Mouse (Mus musculus) cerebellum, adult 2 months (tissue): Measurements from ENCODE around the gene Angel2. TPM values are rescaled to one million over a fixed set of nuclear protein-coding genes. Genes with fewer than 3 reads are reported as not detected.

Experiments used
- DNase-seq, 2 experiments: peaks; one replicate each; pipeline ENCODE4 v3.0.0; 2021
- H3K27ac ChIP-seq: fragments of 200-500 bp; 2 replicates; pipeline ENCODE4 v1.5.1; 2012; ENCODE audit warnings: low read length, control low read depth, inconsistent platforms; ENCODE audit not compliant: insufficient read depth
- H3K27me3 ChIP-seq: fragments of 200-500 bp; 2 replicates; pipeline ENCODE4 v1.6.1; 2012; ENCODE audit warnings: inconsistent platforms, mild to moderate bottlenecking, low read length, moderate library complexity; ENCODE audit not compliant: control insufficient read depth, insufficient read depth
- H3K4me1 ChIP-seq: fragments of 200-500 bp; 2 replicates; pipeline ENCODE4 v1.6.1; 2011; ENCODE audit warnings: low read length; ENCODE audit not compliant: control insufficient read depth, insufficient read depth
- H3K4me3 ChIP-seq: fragments of 200-500 bp; replicated peaks from 2 replicates; pipeline ENCODE3; 2011; ENCODE audit warnings: mild to moderate bottlenecking, low read depth, low read length, control low read depth; ENCODE audit not compliant: insufficient read depth
- CTCF ChIP-seq: fragments of 200-500 bp; IDR thresholded peaks from 2 replicates; pipeline ENCODE4 v1.5.1; 2011; ENCODE audit warnings: low read depth, mild to moderate bottlenecking, control low read depth, low read length, moderate library complexity, borderline replicate concordance; ENCODE audit not compliant: insufficient read depth
- POLR2A ChIP-seq: fragments of 200-500 bp; IDR thresholded peaks from 2 replicates; pipeline ENCODE4 v1.6.1; 2011; ENCODE audit warnings: low read length, control low read depth, borderline replicate concordance; ENCODE audit not compliant: insufficient read depth
- WGBS: fragments of 180-500 bp; shearing (Covaris S2); methylation state at CpG from one replicate; pipeline ENCODE4 v1.1.7; 2018; 5-methylcytosine and 5-hydroxymethylcytosine counted together
- polyA plus RNA-seq: library from polyadenylated mRNA; depleted of rRNA; stranded (reverse); fragments of >200 nt; gene quantifications from 2 replicates; pipeline ENCODE4 v1.2.3, GENCODE M21; 2012

Gene Angel2
- polyA plus RNA-seq, 1 experiment = 50.7 TPM

GRCm38 (mm10) chr1:190919725-190920469 lies 5.0 kb upstream of the Angel2 start:
- WGBS = 72% methylated on average over 8 of the region's 8 CpGs
- H3K4me3 ChIP-seq = no peak overlapping the region
- no peak for TF ChIP-seq POLR2A
- no peak for TF ChIP-seq CTCF
- no peak overlapping the region for H3K27ac ChIP-seq
- no peak for DNase-seq
- H3K4me1 ChIP-seq = no peaks in the 10 kb centered on the region
- no peaks in the 10 kb centered on the region; the same call in 1 of the 2 replicates for H3K27me3 ChIP-seq

GRCm38 (mm10) chr1:190927311-190927710 lies 2.4 kb downstream of the Angel2 start:
- TF ChIP-seq POLR2A = no peak
- no peak for TF ChIP-seq CTCF
- 91% methylated on average over 3 of the region's 3 CpGs for WGBS
- Histone ChIP-seq H3K4me3 (peak overlapping the region; percentile 99), H3K27me3 (no peaks in the 10 kb centered on the region; the same call in 1 of the 2 replicates), H3K27ac (no peak overlapping the region), H3K4me1 (peaks cover 3% of the 10 kb centered on the region; the same call in 1 of the 2 replicates)
- DNase-seq = no peak

- TF ChIP-seq POLR2A (no peak), CTCF (no peak)
- peak in 1 of 2 experiments; percentile 27 for DNase-seq
- peak overlapping the region; percentile 14; the same call in 1 of the 2 replicates for H3K27ac ChIP-seq
- H3K27me3 ChIP-seq = no peaks in the 10 kb centered on the region; the same call in 1 of the 2 replicates
- peaks cover 3% of the 10 kb centered on the region; the same call in 1 of the 2 replicates for H3K4me1 ChIP-seq
- peak overlapping the region; percentile 99 for H3K4me3 ChIP-seq
- WGBS = 12% methylated on average over 16 of the region's 16 CpGs
These were observed 2.9 kb downstream of the Angel2 start for GRCm38 (mm10) chr1:190927751-190928369.

- Histone ChIP-seq H3K27ac (peak overlapping the region; percentile 98), H3K27me3 (no peaks in the 10 kb centered on the region), H3K4me1 (peaks cover 3% of the 10 kb centered on the region; the same call in 1 of the 2 replicates), H3K4me3 (peak overlapping the region; percentile 99)
- DNase-seq = peak; percentile 98 to 99
- peak; percentile 85; the same call in 1 of the 2 replicates for TF ChIP-seq POLR2A
- TF ChIP-seq CTCF = no peak
- WGBS = 1% methylated on average over 71 of the region's 79 CpGs
These were observed 3.6 kb downstream of the Angel2 start for GRCm38 (mm10) chr1:190928370-190929009.

GRCm38 (mm10) chr1:190929010-190929695 lies 4.2 kb downstream of the Angel2 start:
- 3% methylated on average over 27 of the region's 27 CpGs for WGBS
- DNase-seq = peak; percentile 63 to 69
- Histone ChIP-seq H3K27ac (peak overlapping the region; percentile 98), H3K4me1 (peaks cover 3% of the 10 kb centered on the region; the same call in 1 of the 2 replicates), H3K4me3 (peak overlapping the region; percentile 99), H3K27me3 (no peaks in the 10 kb centered on the region)
- TF ChIP-seq POLR2A = no peak
- TF ChIP-seq CTCF = no peak

GRCm38 (mm10) chr1:190930181-190930580 lies 5.3 kb downstream of the Angel2 start:
- Histone ChIP-seq H3K4me1 (peaks cover 3% of the 10 kb centered on the region; the same call in 1 of the 2 replicates), H3K4me3 (no peak overlapping the region), H3K27ac (no peak overlapping the region), H3K27me3 (no peaks in the 10 kb centered on the region)
- TF ChIP-seq POLR2A (no peak), CTCF (no peak)
- no peak for DNase-seq
- 94% methylated on average over 6 of the region's 6 CpGs for WGBS

GRCm38 (mm10) chr1:190939803-190940202 lies 14.9 kb downstream of the Angel2 start:
- no peak overlapping the region for H3K27ac ChIP-seq
- peaks cover 11% of the 10 kb centered on the region for H3K4me1 ChIP-seq
- 13% methylated on average over 7 of the region's 7 CpGs for WGBS
- H3K27me3 ChIP-seq = no peaks in the 10 kb centered on the region
- DNase-seq = peak; percentile 69 to 82
- TF ChIP-seq POLR2A = no peak
- TF ChIP-seq CTCF = no peak
- no peak overlapping the region for H3K4me3 ChIP-seq
